Mouse (Mus musculus) hindbrain, embryonic 15.5 days (tissue): Measurements from ENCODE around the gene Iqsec1. TPM values are rescaled to one million over a fixed set of nuclear protein-coding genes. Genes with fewer than 3 reads are reported as not detected.

ENCODE experiments used
- ATAC-seq: fragments of 200-750 bp; cut with Nextera tagmentation; 2 replicates; pipeline ENCODE4 v1.8.0; 2017; ENCODE audit warnings: low read depth, moderate number of reproducible peaks, moderate TSS enrichment; ENCODE audit not compliant: low FRiP score
- H3K27ac ChIP-seq: fragments of 300-500 bp; sonication (generic); replicated peaks from 2 replicates; pipeline ENCODE4 v1.5.1; 2015; ENCODE audit warnings: mild to moderate bottlenecking, inconsistent platforms
- H3K27me3 ChIP-seq: fragments of 300-500 bp; sonication (generic); 2 replicates; pipeline ENCODE4 v1.6.1; 2015; ENCODE audit warnings: control low read depth, inconsistent platforms
- H3K36me3 ChIP-seq: fragments of 300-500 bp; sonication (generic); 2 replicates; pipeline ENCODE4 v1.6.1; 2015; ENCODE audit warnings: control low read depth, inconsistent platforms
- H3K4me1 ChIP-seq: fragments of 300-500 bp; sonication (generic); replicated peaks from 2 replicates; pipeline ENCODE4 v1.6.1; 2015; ENCODE audit warnings: control low read depth, inconsistent platforms
- H3K4me2 ChIP-seq: fragments of 300-500 bp; sonication (generic); 2 replicates; pipeline ENCODE4 v1.6.1; 2015; ENCODE audit warnings: moderate library complexity, mild to moderate bottlenecking, inconsistent platforms
- H3K4me3 ChIP-seq: fragments of 300-500 bp; sonication (generic); 2 replicates; pipeline ENCODE4 v1.5.1; 2015; ENCODE audit warnings: mild to moderate bottlenecking, inconsistent platforms
- H3K9ac ChIP-seq: fragments of 300-500 bp; sonication (generic); 2 replicates; pipeline ENCODE4 v1.6.1; 2015; ENCODE audit warnings: inconsistent platforms
- H3K9me3 ChIP-seq: fragments of 300-500 bp; sonication (generic); 2 replicates; pipeline ENCODE4 v1.6.1; 2016; ENCODE audit warnings: control low read depth, inconsistent platforms
- WGBS: fragments of 180-500 bp; shearing (Covaris S2); methylation state at CpG from one replicate; pipeline ENCODE4 v1.1.7; 2015; 5-methylcytosine and 5-hydroxymethylcytosine counted together
- polyA plus RNA-seq: library from polyadenylated mRNA; unstranded; fragments of >200 nt; fragmentation: Nextera tagmentation; extraction: Ambion mirVana; gene quantifications from 2 replicates; pipeline ENCODE4 v1.2.1, GENCODE M21; 2015

Gene Iqsec1
- polyA plus RNA-seq, 1 experiment from 2014 or later, result 23.3 TPM

GRCm38 (mm10) chr6:90789520-90789919 lies 199.0 kb downstream of the Iqsec1 start:
- 66% methylated on average over 5 of the region's 5 CpGs for WGBS

GRCm38 (mm10) chr6:90787587-90787986 lies 200.9 kb downstream of the Iqsec1 start:
- Histone ChIP-seq H3K27me3 (no peaks in the 10 kb centered on the region), H3K4me2 (no peak overlapping the region), H3K36me3 (no peaks in the 10 kb centered on the region), H3K9me3 (no peaks in the 10 kb centered on the region), H3K27ac (peak overlapping the region; percentile 80; the same call in 1 of the 2 replicates), H3K4me1 (peaks cover 41% of the 10 kb centered on the region), H3K9ac (no peak overlapping the region), H3K4me3 (no peak overlapping the region)
- WGBS, result 90% methylated on average over 3 of the region's 3 CpGs
- no peak for ATAC-seq

More at GRCm38 (mm10) chr6:90789520-90789919, 199.0 kb downstream of the Iqsec1 start:
- Histone ChIP-seq H3K9me3 (no peaks in the 10 kb centered on the region), H3K27ac (no peak overlapping the region), H3K4me2 (no peak overlapping the region), H3K9ac (no peak overlapping the region), H3K27me3 (no peaks in the 10 kb centered on the region), H3K36me3 (no peaks in the 10 kb centered on the region), H3K4me3 (no peak overlapping the region), H3K4me1 (peaks cover 22% of the 10 kb centered on the region)
- no peak for ATAC-seq

GRCm38 (mm10) chr6:90787036-90787435 lies 201.4 kb downstream of the Iqsec1 start:
- no peak for ATAC-seq
- 28% methylated on average over 6 of the region's 6 CpGs for WGBS
- H3K9me3 ChIP-seq, result no peaks in the 10 kb centered on the region
- peak overlapping the region; percentile 80 for H3K27ac ChIP-seq
- H3K27me3 ChIP-seq, result no peaks in the 10 kb centered on the region
- peaks cover 46% of the 10 kb centered on the region for H3K4me1 ChIP-seq
- no peak overlapping the region for H3K4me3 ChIP-seq
- no peak overlapping the region for H3K9ac ChIP-seq
- peak overlapping the region; percentile 9; the same call in 1 of the 2 replicates for H3K4me2 ChIP-seq
- no peaks in the 10 kb centered on the region for H3K36me3 ChIP-seq

GRCm38 (mm10) chr6:90786589-90786988 lies 201.9 kb downstream of the Iqsec1 start:
- H3K4me2 ChIP-seq, result peak overlapping the region; percentile 9; the same call in 1 of the 2 replicates
- no peak overlapping the region for H3K9ac ChIP-seq
- ATAC-seq, result peak; percentile 8; the same call in 1 of the 2 replicates
- H3K9me3 ChIP-seq, result no peaks in the 10 kb centered on the region
- no peak overlapping the region for H3K4me3 ChIP-seq
- no peaks in the 10 kb centered on the region for H3K27me3 ChIP-seq
- 11% methylated on average over 3 of the region's 3 CpGs for WGBS
- H3K36me3 ChIP-seq, result no peaks in the 10 kb centered on the region
- peaks cover 51% of the 10 kb centered on the region for H3K4me1 ChIP-seq
- H3K27ac ChIP-seq, result peak overlapping the region; percentile 80

GRCm38 (mm10) chr6:90783945-90784344 lies 204.5 kb downstream of the Iqsec1 start:
- WGBS, result 31% methylated on average over 4 of the region's 4 CpGs
- H3K9me3 ChIP-seq, result no peaks in the 10 kb centered on the region

GRCm38 (mm10) chr6:90783176-90783575 lies 205.3 kb downstream of the Iqsec1 start:
- Histone ChIP-seq H3K27ac (peak overlapping the region; percentile 90), H3K9me3 (no peaks in the 10 kb centered on the region), H3K4me1 (peaks cover 78% of the 10 kb centered on the region), H3K36me3 (no peaks in the 10 kb centered on the region), H3K9ac (no peak overlapping the region), H3K27me3 (no peaks in the 10 kb centered on the region), H3K4me3 (no peak overlapping the region), H3K4me2 (no peak overlapping the region)
- ATAC-seq, result no peak

More at GRCm38 (mm10) chr6:90783945-90784344, 204.5 kb downstream of the Iqsec1 start:
- Histone ChIP-seq H3K36me3 (no peaks in the 10 kb centered on the region), H3K9ac (no peak overlapping the region), H3K4me1 (peaks cover 75% of the 10 kb centered on the region), H3K27me3 (no peaks in the 10 kb centered on the region), H3K27ac (peak overlapping the region; percentile 90), H3K4me3 (no peak overlapping the region), H3K4me2 (no peak overlapping the region)
- ATAC-seq, result peak; percentile 14; the same call in 1 of the 2 replicates

- Histone ChIP-seq H3K9ac (peak overlapping the region; percentile 43), H3K4me1 (peaks cover 73% of the 10 kb centered on the region), H3K36me3 (no peaks in the 10 kb centered on the region), H3K4me3 (peak overlapping the region; percentile 24), H3K9me3 (no peaks in the 10 kb centered on the region), H3K27me3 (no peaks in the 10 kb centered on the region), H3K4me2 (peak overlapping the region; percentile 51), H3K27ac (peak overlapping the region; percentile 90)
- 13% methylated on average over 19 of the region's 19 CpGs for WGBS
- peak; percentile 73 for ATAC-seq
These were observed 206.3 kb downstream of the Iqsec1 start for GRCm38 (mm10) chr6:90781921-90782770.

- no peak for ATAC-seq
These were observed 208.0 kb downstream of the Iqsec1 start for GRCm38 (mm10) chr6:90780532-90780931.

GRCm38 (mm10) chr6:90778841-90779240 lies 209.6 kb downstream of the Iqsec1 start:
- 38% methylated on average over 6 of the region's 6 CpGs for WGBS
- Histone ChIP-seq H3K27ac (peak overlapping the region; percentile 41; the same call in 1 of the 2 replicates), H3K9me3 (no peaks in the 10 kb centered on the region), H3K4me1 (peaks cover 49% of the 10 kb centered on the region), H3K36me3 (no peaks in the 10 kb centered on the region), H3K9ac (no peak overlapping the region), H3K27me3 (no peaks in the 10 kb centered on the region), H3K4me3 (no peak overlapping the region), H3K4me2 (peak overlapping the region; percentile 51)
- ATAC-seq, result no peak

More at GRCm38 (mm10) chr6:90780532-90780931, 208.0 kb downstream of the Iqsec1 start:
- peak overlapping the region; percentile 51 for H3K4me2 ChIP-seq
- peak overlapping the region; percentile 25; the same call in 1 of the 2 replicates for H3K9ac ChIP-seq
- no peaks in the 10 kb centered on the region for H3K9me3 ChIP-seq
- WGBS, result 34% methylated on average over 2 of the region's 2 CpGs
- no peaks in the 10 kb centered on the region for H3K27me3 ChIP-seq
- H3K4me1 ChIP-seq, result peaks cover 61% of the 10 kb centered on the region
- peak overlapping the region; percentile 90 for H3K27ac ChIP-seq
- H3K4me3 ChIP-seq, result peak overlapping the region; percentile 24; the same call in 1 of the 2 replicates
- H3K36me3 ChIP-seq, result no peaks in the 10 kb centered on the region

GRCm38 (mm10) chr6:90777302-90777701 lies 211.2 kb downstream of the Iqsec1 start:
- no peak overlapping the region for H3K4me2 ChIP-seq
- H3K9me3 ChIP-seq, result no peaks in the 10 kb centered on the region
- no peak for ATAC-seq
- no peaks in the 10 kb centered on the region for H3K27me3 ChIP-seq
- no peaks in the 10 kb centered on the region for H3K36me3 ChIP-seq
- no peak overlapping the region for H3K9ac ChIP-seq
- WGBS, result 91% methylated on average over 1 of the region's 1 CpGs
- no peak overlapping the region for H3K27ac ChIP-seq
- no peak overlapping the region for H3K4me3 ChIP-seq
- peaks cover 38% of the 10 kb centered on the region for H3K4me1 ChIP-seq

GRCm38 (mm10) chr6:90775606-90776005 lies 212.9 kb downstream of the Iqsec1 start:
- WGBS, result 92% methylated on average over 1 of the region's 1 CpGs
- Histone ChIP-seq H3K36me3 (no peaks in the 10 kb centered on the region), H3K4me2 (no peak overlapping the region), H3K27me3 (no peaks in the 10 kb centered on the region), H3K4me3 (no peak overlapping the region), H3K9ac (no peak overlapping the region), H3K27ac (no peak overlapping the region), H3K9me3 (no peaks in the 10 kb centered on the region), H3K4me1 (peaks cover 22% of the 10 kb centered on the region)
- no peak for ATAC-seq

- Histone ChIP-seq H3K27ac (peak overlapping the region; percentile 20), H3K9me3 (no peaks in the 10 kb centered on the region), H3K36me3 (no peaks in the 10 kb centered on the region), H3K4me2 (no peak overlapping the region), H3K27me3 (no peaks in the 10 kb centered on the region), H3K9ac (no peak overlapping the region), H3K4me1 (peaks cover 5% of the 10 kb centered on the region), H3K4me3 (no peak overlapping the region)
- peak; percentile 66 for ATAC-seq
These were observed 214.7 kb downstream of the Iqsec1 start for GRCm38 (mm10) chr6:90773811-90774233.
